Mouse (Mus musculus) gastrocnemius, postnatal 14 days (tissue): ENCODE results near the gene Gm28308. TPM values are rescaled to one million over a fixed set of nuclear protein-coding genes. Genes with fewer than 3 reads are reported as not detected.

Experiments used
- DNase-seq: peaks from one replicate; pipeline ENCODE4 v3.0.0; 2021; ENCODE audit warnings: mixed read lengths
- intact Hi-C: fragments of 180-260 bp; cut with DNase I; formaldehyde crosslinking; loops from one replicate; pipeline ENCODE4 v1.15.1; 2025; ENCODE audit warnings: low total_unique reads
- total RNA-seq, 2 experiments: library from RNA; stranded (reverse); gene quantifications; 2 replicates each; pipeline ENCODE4 v1.2.3; 2021

The Gm28308 gene
- total RNA-seq, 2 experiments from 2014 or later, result 0.51 TPM; not detected in 1

- DNase-seq, result no peak
- intact Hi-C loops, result loop anchor here (5.0 kb wide), 1 partner anchor 635 kb away; no protein-coding TSS in a partner anchor
Observed at GRCm38 (mm10) chr6:52222729-52223128, 9.6 kb upstream of the Gm28308 start.

GRCm38 (mm10) chr6:52221993-52222685 lies 9.0 kb upstream of the Gm28308 start:
- DNase-seq, result no peak
- intact Hi-C loops, result loop anchor here (5.0 kb wide), 1 partner anchor 635 kb away; no protein-coding TSS in a partner anchor

GRCm38 (mm10) chr6:52221337-52221992 lies 8.3 kb upstream of the Gm28308 start, which contains the start of gene Hoxa7:
Gene Hoxa7, minus strand, starts transcription at chr6:52221854.
- peak; percentile 89 for DNase-seq
- intact Hi-C loops, result loop anchor here (5.0 kb wide), 1 partner anchor 634 kb away; no protein-coding TSS in a partner anchor

- intact Hi-C loops, result loop anchor here (1.0 to 5.0 kb wide), 2 partner anchors 50 to 634 kb away; no protein-coding TSS in a partner anchor
Observed at GRCm38 (mm10) chr6:52220865-52221310, 7.7 kb upstream of the Gm28308 start.

GRCm38 (mm10) chr6:52220003-52220864 lies 7.1 kb upstream of the Gm28308 start:
- intact Hi-C loops, result loop anchor here (1.0 to 5.0 kb wide), 2 partner anchors 49 to 633 kb away; no protein-coding TSS in a partner anchor
- no peak for DNase-seq

More at GRCm38 (mm10) chr6:52220865-52221310, 7.7 kb upstream of the Gm28308 start:
- DNase-seq, result no peak

GRCm38 (mm10) chr6:52219234-52219942 lies 6.2 kb upstream of the Gm28308 start:
- intact Hi-C loops, result no loop called here
- no peak for DNase-seq

GRCm38 (mm10) chr6:52218643-52219215 lies 5.6 kb upstream of the Gm28308 start:
- intact Hi-C loops, result no loop called here
- no peak for DNase-seq

GRCm38 (mm10) chr6:52217895-52218642 lies 4.9 kb upstream of the Gm28308 start:
- no peak for DNase-seq
- intact Hi-C loops, result no loop called here

GRCm38 (mm10) chr6:52217459-52217768 lies 4.3 kb upstream of the Gm28308 start:
- DNase-seq, result peak; percentile 86
- intact Hi-C loops, result no loop called here

- intact Hi-C loops, result no loop called here
- DNase-seq, result no peak
Observed at GRCm38 (mm10) chr6:52216691-52217458, 3.7 kb upstream of the Gm28308 start.

GRCm38 (mm10) chr6:52215771-52216535 lies 2.8 kb upstream of the Gm28308 start:
- intact Hi-C loops, result no loop called here
- no peak for DNase-seq

- intact Hi-C loops, result no loop called here
- no peak for DNase-seq
Observed at GRCm38 (mm10) chr6:52215070-52215469, 1.9 kb upstream of the Gm28308 start.

- no peak for DNase-seq
- intact Hi-C loops, result no loop called here
Observed at GRCm38 (mm10) chr6:52214271-52214670, 1.1 kb upstream of the Gm28308 start.

- no peak for DNase-seq
- intact Hi-C loops, result no loop called here
Observed at GRCm38 (mm10) chr6:52212556-52213118, 502 bp downstream of the Gm28308 start.

- no peak for DNase-seq
- intact Hi-C loops, result no loop called here
Observed at GRCm38 (mm10) chr6:52211961-52212360, 1.2 kb downstream of the Gm28308 start.

GRCm38 (mm10) chr6:52211170-52211935 lies 1.8 kb downstream of the Gm28308 start:
- intact Hi-C loops, result no loop called here
- peak; percentile 84 for DNase-seq
